Mouse (Mus musculus) lung, embryonic 16.5 days (tissue): Measurements from ENCODE around the gene Scamp4. TPM values are rescaled to one million over a fixed set of nuclear protein-coding genes. Genes with fewer than 3 reads are reported as not detected.
A peak's percentile ranks its signal among the peaks of the same experiment; 100 is the strongest.

Experiments
- ATAC-seq: fragments of 200-750 bp; cut with Nextera tagmentation; 2 replicates; pipeline ENCODE4 v1.8.0; 2017; ENCODE audit warnings: low read depth, mild to moderate bottlenecking, moderate library complexity
- H3K27ac ChIP-seq: fragments of 300-500 bp; sonication (generic); 2 replicates; pipeline ENCODE4 v1.5.1; 2014; ENCODE audit warnings: mild to moderate bottlenecking, control low read depth, low read length
- H3K27me3 ChIP-seq: fragments of 300-500 bp; sonication (generic); 2 replicates; pipeline ENCODE4 v1.6.1; 2014; ENCODE audit warnings: low read depth, low read length, mixed read lengths; ENCODE audit not compliant: control insufficient read depth, insufficient read depth
- H3K36me3 ChIP-seq: fragments of 300-500 bp; sonication (generic); 2 replicates; pipeline ENCODE4 v1.6.1; 2014; ENCODE audit warnings: low read length; ENCODE audit not compliant: control insufficient read depth, insufficient read depth
- H3K4me1 ChIP-seq: fragments of 300-500 bp; sonication (generic); replicated peaks from 2 replicates; pipeline ENCODE4 v1.6.1; 2014; ENCODE audit warnings: low read length, mixed read lengths; ENCODE audit not compliant: control insufficient read depth, insufficient read depth
- H3K4me2 ChIP-seq: fragments of 300-500 bp; sonication (generic); 2 replicates; pipeline ENCODE4 v1.6.1; 2014; ENCODE audit warnings: low read depth, low read length, control low read depth
- H3K4me3 ChIP-seq: fragments of 300-500 bp; sonication (generic); 2 replicates; pipeline ENCODE4 v1.5.1; 2014; ENCODE audit warnings: mild to moderate bottlenecking, low read length, control low read depth
- H3K9ac ChIP-seq: fragments of 300-500 bp; sonication (generic); 2 replicates; pipeline ENCODE4 v1.6.1; 2014; ENCODE audit warnings: low read length, control low read depth
- H3K9me3 ChIP-seq: fragments of 300-500 bp; sonication (generic); 2 replicates; pipeline ENCODE4 v1.6.1; 2016; ENCODE audit warnings: low read length; ENCODE audit not compliant: control insufficient read depth
- WGBS: fragments of 180-500 bp; shearing (Covaris S2); extraction: QIAGEN DNeasy Blood & Tissue Kit; methylation state at CpG from one replicate; pipeline ENCODE4 v1.1.7; 2014; 5-methylcytosine and 5-hydroxymethylcytosine counted together
- polyA plus RNA-seq: library from polyadenylated mRNA; unstranded; fragments of >200 nt; fragmentation: Nextera tagmentation; extraction: Ambion mirVana; gene quantifications from 2 replicates; pipeline ENCODE4 v1.2.1, GENCODE M21; 2015

Gene Scamp4
- polyA plus RNA-seq, 1 experiment from 2014 or later = 81.8 TPM

- peak overlapping the region; percentile 57 for H3K4me3 ChIP-seq
- peak overlapping the region; percentile 96 for H3K4me2 ChIP-seq
- peak overlapping the region; percentile 92 for H3K27ac ChIP-seq
- H3K36me3 ChIP-seq = no peaks in the 10 kb centered on the region
- H3K27me3 ChIP-seq = no peaks in the 10 kb centered on the region
- peak; percentile 4; the same call in 1 of the 2 replicates for ATAC-seq
- peaks cover 33% of the 10 kb centered on the region for H3K4me1 ChIP-seq
- under 1% methylated on average over 83 of the region's 96 CpGs for WGBS
- H3K9ac ChIP-seq = peak overlapping the region; percentile 70
- no peaks in the 10 kb centered on the region for H3K9me3 ChIP-seq
These were observed 26.1 kb upstream of the Scamp4 start for GRCm38 (mm10) chr10:80576351-80577194.

- Histone ChIP-seq H3K27me3 (no peaks in the 10 kb centered on the region), H3K27ac (peak within 1 kb of the TSS; percentile 92), H3K36me3 (no peaks in the 10 kb centered on the region), H3K9me3 (no peaks in the 10 kb centered on the region), H3K4me2 (peak within 1 kb of the TSS; percentile 96), H3K4me1 (peaks cover 30% of the 10 kb centered on the region), H3K9ac (peak within 1 kb of the TSS; percentile 70), H3K4me3 (peak within 1 kb of the TSS; percentile 57)
- under 1% methylated on average over 65 of the region's 97 CpGs for WGBS
- peak; percentile 89 for ATAC-seq
These were observed 25.2 kb upstream of the Scamp4 start, which contains the start of gene Klf16 for GRCm38 (mm10) chr10:80577195-80578130. Klf16 (minus strand) TSS chr10:80577321.

- peak overlapping the region; percentile 70 for H3K9ac ChIP-seq
- H3K27me3 ChIP-seq = no peaks in the 10 kb centered on the region
- peaks cover 1% of the 10 kb centered on the region; the same call in 1 of the 2 replicates for H3K36me3 ChIP-seq
- WGBS = under 1% methylated on average over 29 of the region's 29 CpGs
- H3K27ac ChIP-seq = peak overlapping the region; percentile 92
- H3K4me3 ChIP-seq = peak overlapping the region; percentile 57
- ATAC-seq = peak; percentile 50
- H3K4me2 ChIP-seq = peak overlapping the region; percentile 96
- H3K9me3 ChIP-seq = no peaks in the 10 kb centered on the region
- peaks cover 30% of the 10 kb centered on the region for H3K4me1 ChIP-seq
These were observed 24.4 kb upstream of the Scamp4 start for GRCm38 (mm10) chr10:80578131-80578750.

- H3K36me3 ChIP-seq = peaks cover 2% of the 10 kb centered on the region; the same call in 1 of the 2 replicates
- H3K4me1 ChIP-seq = peaks cover 28% of the 10 kb centered on the region
- ATAC-seq = no peak
- H3K9me3 ChIP-seq = no peaks in the 10 kb centered on the region
- no peaks in the 10 kb centered on the region for H3K27me3 ChIP-seq
- H3K4me2 ChIP-seq = peak overlapping the region; percentile 96
- peak overlapping the region; percentile 57 for H3K4me3 ChIP-seq
- WGBS = 8% methylated on average over 8 of the region's 8 CpGs
- H3K27ac ChIP-seq = peak overlapping the region; percentile 92
- H3K9ac ChIP-seq = peak overlapping the region; percentile 70
These were observed 23.8 kb upstream of the Scamp4 start for GRCm38 (mm10) chr10:80578911-80579310.

- H3K9me3 ChIP-seq = no peaks in the 10 kb centered on the region
- H3K36me3 ChIP-seq = peaks cover 4% of the 10 kb centered on the region; the same call in 1 of the 2 replicates
- H3K27me3 ChIP-seq = no peaks in the 10 kb centered on the region
- H3K4me3 ChIP-seq = no peak overlapping the region
- H3K9ac ChIP-seq = no peak overlapping the region
- H3K27ac ChIP-seq = no peak overlapping the region
- H3K4me2 ChIP-seq = no peak overlapping the region
- no peak for ATAC-seq
- 75% methylated on average over 5 of the region's 5 CpGs for WGBS
- peaks cover 23% of the 10 kb centered on the region for H3K4me1 ChIP-seq
These were observed 19.6 kb upstream of the Scamp4 start for GRCm38 (mm10) chr10:80583047-80583446.

GRCm38 (mm10) chr10:80584045-80584488 is 18.6 kb upstream of the Scamp4 start:
- no peak overlapping the region for H3K27ac ChIP-seq
- H3K4me2 ChIP-seq = no peak overlapping the region
- H3K9ac ChIP-seq = no peak overlapping the region
- peaks cover 4% of the 10 kb centered on the region; the same call in 1 of the 2 replicates for H3K36me3 ChIP-seq
- 51% methylated on average over 12 of the region's 12 CpGs for WGBS
- peaks cover 25% of the 10 kb centered on the region for H3K4me1 ChIP-seq
- H3K4me3 ChIP-seq = no peak overlapping the region
- H3K27me3 ChIP-seq = no peaks in the 10 kb centered on the region
- ATAC-seq = no peak
- H3K9me3 ChIP-seq = no peaks in the 10 kb centered on the region

- Histone ChIP-seq H3K4me2 (peak overlapping the region; percentile 38), H3K27ac (no peak overlapping the region), H3K9ac (peak overlapping the region; percentile 46; the same call in 1 of the 2 replicates), H3K4me3 (peak overlapping the region; percentile 37), H3K36me3 (peaks cover 4% of the 10 kb centered on the region; the same call in 1 of the 2 replicates), H3K27me3 (no peaks in the 10 kb centered on the region), H3K9me3 (no peaks in the 10 kb centered on the region), H3K4me1 (peaks cover 29% of the 10 kb centered on the region)
- 65% methylated on average over 12 of the region's 12 CpGs for WGBS
- no peak; the same call in 1 of the 2 replicates for ATAC-seq
These were observed 17.8 kb upstream of the Scamp4 start for GRCm38 (mm10) chr10:80584642-80585552.

GRCm38 (mm10) chr10:80585581-80585980 is 17.1 kb upstream of the Scamp4 start:
- no peak for ATAC-seq
- Histone ChIP-seq H3K4me3 (peak overlapping the region; percentile 37), H3K4me1 (peaks cover 29% of the 10 kb centered on the region), H3K4me2 (peak overlapping the region; percentile 38), H3K36me3 (peaks cover 4% of the 10 kb centered on the region; the same call in 1 of the 2 replicates), H3K27ac (no peak overlapping the region), H3K9me3 (no peaks in the 10 kb centered on the region), H3K27me3 (no peaks in the 10 kb centered on the region), H3K9ac (peak overlapping the region; percentile 46; the same call in 1 of the 2 replicates)
- 87% methylated on average over 8 of the region's 8 CpGs for WGBS
